Mouse (Mus musculus): ENCODE data around the gene Pde4d. TPM values are rescaled to one million over a fixed set of nuclear protein-coding genes. Genes with fewer than 3 reads are reported as not detected.

Pde4d gene
- polyA plus RNA-seq, 1 experiment from 2014 or later: 12.9 TPM

DNA sequence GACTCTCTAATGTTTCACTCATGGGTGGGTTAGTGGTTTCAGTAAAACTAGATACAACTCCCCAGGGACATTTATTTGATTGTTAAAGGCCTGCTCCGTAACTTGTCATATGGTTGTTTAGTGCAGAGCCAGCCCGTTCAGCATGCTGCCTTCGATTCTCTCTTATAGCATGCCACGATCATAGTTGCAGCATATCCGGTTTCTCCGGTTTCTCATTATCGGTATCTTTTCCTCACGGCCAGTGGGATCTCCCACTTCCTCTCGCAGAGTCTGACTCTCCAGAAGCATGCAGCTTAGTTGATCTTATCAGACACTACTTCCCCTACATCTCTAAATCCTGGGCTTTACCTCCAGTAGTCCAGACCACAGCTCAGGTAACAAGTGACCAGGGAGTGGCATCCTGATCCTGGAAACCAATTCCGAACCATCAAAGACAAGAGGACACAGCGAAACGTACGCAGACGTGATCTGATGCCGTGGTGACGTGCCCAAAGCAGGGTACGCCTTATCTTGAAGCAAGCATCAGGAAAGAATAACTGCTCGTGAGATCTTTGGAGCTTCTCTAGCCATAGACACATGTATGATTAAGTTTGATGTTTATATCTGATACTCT, 782.2 kb downstream of the Pde4d start:
- Histone ChIP-seq H3K9me3 (replicated peaks; ENCODE audit: control insufficient read depth, low read length) (no peaks in the 10 kb centered on the region), H3K4me3 (ENCODE audit: low read depth, low read length) (no peak overlapping the region), H3K4me2 (ENCODE audit: low read depth, low read length) (peak overlapping the region; percentile 2; the same call in 1 of the 2 replicates), H3K27me3 (ENCODE audit: control insufficient read depth, insufficient read depth, low read depth, low read length) (no peaks in the 10 kb centered on the region), H3K27ac (ENCODE audit: low read length) (no peak overlapping the region), H3K4me1 (ENCODE audit: control insufficient read depth, low read depth, low read length) (peaks cover 6% of the 10 kb centered on the region), H3K36me3 (ENCODE audit: control insufficient read depth, insufficient read depth) (no peaks in the 10 kb centered on the region), H3K9ac (ENCODE audit: low read depth, low read length) (no peak overlapping the region)
- 22% methylated on average over 18 of the region's 18 CpGs for WGBS (ENCODE audit: insufficient replicate concordance)
- ATAC-seq (ENCODE audit: low read depth): no peak; the same call in 1 of the 2 replicates

DNA sequence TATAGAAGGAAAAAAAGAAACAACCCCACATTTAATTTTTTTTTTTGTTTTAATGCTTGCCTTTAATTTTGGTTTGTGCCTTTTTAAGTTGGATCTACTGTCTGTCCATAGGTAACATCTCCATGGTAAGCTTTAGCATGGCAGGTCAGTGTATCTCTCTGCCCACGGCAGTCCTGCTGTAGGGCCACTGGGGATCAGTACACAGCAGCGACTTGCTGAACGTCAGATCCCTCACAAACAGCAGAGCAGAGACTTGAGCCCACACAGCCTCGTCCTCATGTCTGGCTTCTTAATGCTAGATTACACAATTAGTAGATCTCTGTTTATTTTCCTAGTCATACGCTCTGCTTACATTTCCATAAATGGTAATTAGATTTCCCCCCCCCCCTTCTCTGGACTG, 782.8 kb downstream of the Pde4d start:
- Histone ChIP-seq H3K9me3 (replicated peaks; ENCODE audit: control insufficient read depth, low read length) (no peaks in the 10 kb centered on the region), H3K27me3 (ENCODE audit: control insufficient read depth, insufficient read depth, low read depth, low read length) (no peaks in the 10 kb centered on the region), H3K4me1 (ENCODE audit: control insufficient read depth, low read depth, low read length) (peaks cover 6% of the 10 kb centered on the region), H3K27ac (ENCODE audit: low read length) (no peak overlapping the region), H3K9ac (ENCODE audit: low read depth, low read length) (no peak overlapping the region), H3K36me3 (ENCODE audit: control insufficient read depth, insufficient read depth) (no peaks in the 10 kb centered on the region), H3K4me3 (ENCODE audit: low read depth, low read length) (no peak overlapping the region), H3K4me2 (ENCODE audit: low read depth, low read length) (no peak overlapping the region)
- 45% methylated on average over 5 of the region's 5 CpGs for WGBS (ENCODE audit: insufficient replicate concordance)
- no peak for ATAC-seq (ENCODE audit: low read depth)

DNA sequence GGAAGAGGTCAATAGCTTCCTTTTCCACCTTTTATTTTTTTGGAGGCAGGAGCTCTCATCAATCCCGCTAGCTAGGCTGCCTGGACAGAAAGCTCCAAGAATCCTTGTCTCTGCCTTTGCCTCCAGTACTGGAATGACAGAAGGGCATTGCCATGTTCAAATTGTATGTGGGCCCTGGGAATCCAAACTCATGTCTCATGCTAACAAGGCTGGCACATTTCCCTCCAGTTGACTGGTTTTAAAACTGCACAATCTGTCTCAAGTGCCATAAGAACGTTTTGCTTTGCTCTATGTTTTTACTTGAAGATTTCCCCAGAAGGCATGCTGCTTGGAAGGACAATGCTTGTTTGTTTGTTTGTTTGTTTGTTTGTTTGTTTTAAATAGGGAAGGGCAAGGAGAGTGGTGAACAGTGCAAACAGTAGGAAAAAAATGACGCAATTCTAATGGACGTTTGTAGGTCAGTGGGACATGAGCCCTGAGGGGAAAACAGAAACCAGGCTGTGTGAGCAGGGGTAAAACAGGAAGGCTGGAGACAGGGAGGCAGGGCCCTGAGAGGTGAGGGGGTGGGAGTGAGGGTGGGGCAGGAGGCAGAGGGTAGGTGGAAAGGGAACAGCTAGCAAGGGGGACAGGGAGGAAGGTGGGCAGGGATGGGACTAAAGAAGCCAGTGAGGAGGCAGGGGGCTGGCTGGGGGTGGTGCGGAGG, 784.3 kb downstream of the Pde4d start:
- Histone ChIP-seq H3K4me3 (ENCODE audit: low read depth, low read length) (no peak overlapping the region), H3K4me1 (ENCODE audit: control insufficient read depth, low read depth, low read length) (peaks cover 6% of the 10 kb centered on the region), H3K4me2 (ENCODE audit: low read depth, low read length) (no peak overlapping the region), H3K27me3 (ENCODE audit: control insufficient read depth, insufficient read depth, low read depth, low read length) (no peaks in the 10 kb centered on the region), H3K9ac (ENCODE audit: low read depth, low read length) (no peak overlapping the region), H3K9me3 (replicated peaks; ENCODE audit: control insufficient read depth, low read length) (no peaks in the 10 kb centered on the region), H3K27ac (ENCODE audit: low read length) (no peak overlapping the region), H3K36me3 (ENCODE audit: control insufficient read depth, insufficient read depth) (no peaks in the 10 kb centered on the region)
- 32% methylated on average over 5 of the region's 5 CpGs for WGBS (ENCODE audit: insufficient replicate concordance)
- no peak for ATAC-seq (ENCODE audit: low read depth)

DNA sequence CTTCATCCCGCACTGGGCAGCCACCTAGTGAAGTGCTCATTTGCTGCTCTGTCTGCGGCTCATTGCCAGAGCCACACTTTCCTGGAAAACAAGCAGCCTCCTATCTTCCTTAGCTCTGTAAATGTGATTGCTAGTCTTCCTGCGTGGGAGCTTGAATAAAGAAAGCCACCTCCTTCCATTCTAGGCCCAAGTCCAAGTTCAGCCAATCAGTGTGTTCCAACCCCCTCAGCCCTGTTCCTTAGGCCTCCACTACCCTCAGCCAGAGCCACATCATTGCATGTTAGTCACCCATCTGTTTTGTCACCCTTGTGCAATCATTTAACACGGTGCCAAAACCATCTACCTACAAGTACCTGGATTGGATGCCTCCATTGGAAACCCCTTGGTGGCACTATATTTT, 786.3 kb downstream of the Pde4d start:
- no peak overlapping the region for H3K4me3 ChIP-seq (ENCODE audit: low read depth, low read length)
- H3K9ac ChIP-seq (ENCODE audit: low read depth, low read length): no peak overlapping the region
- H3K4me1 ChIP-seq (ENCODE audit: control insufficient read depth, low read depth, low read length): no peaks in the 10 kb centered on the region; the same call in 1 of the 2 replicates
- no peak overlapping the region for H3K27ac ChIP-seq (ENCODE audit: low read length)
- H3K27me3 ChIP-seq (ENCODE audit: control insufficient read depth, insufficient read depth, low read depth, low read length): no peaks in the 10 kb centered on the region
- ATAC-seq (ENCODE audit: low read depth): no peak
- no peaks in the 10 kb centered on the region for H3K36me3 ChIP-seq (ENCODE audit: control insufficient read depth, insufficient read depth)
- no peaks in the 10 kb centered on the region for H3K9me3 ChIP-seq (replicated peaks; ENCODE audit: control insufficient read depth, low read length)
- WGBS (ENCODE audit: insufficient replicate concordance): 50% methylated on average over 4 of the region's 4 CpGs
- no peak overlapping the region for H3K4me2 ChIP-seq (ENCODE audit: low read depth, low read length)

DNA sequence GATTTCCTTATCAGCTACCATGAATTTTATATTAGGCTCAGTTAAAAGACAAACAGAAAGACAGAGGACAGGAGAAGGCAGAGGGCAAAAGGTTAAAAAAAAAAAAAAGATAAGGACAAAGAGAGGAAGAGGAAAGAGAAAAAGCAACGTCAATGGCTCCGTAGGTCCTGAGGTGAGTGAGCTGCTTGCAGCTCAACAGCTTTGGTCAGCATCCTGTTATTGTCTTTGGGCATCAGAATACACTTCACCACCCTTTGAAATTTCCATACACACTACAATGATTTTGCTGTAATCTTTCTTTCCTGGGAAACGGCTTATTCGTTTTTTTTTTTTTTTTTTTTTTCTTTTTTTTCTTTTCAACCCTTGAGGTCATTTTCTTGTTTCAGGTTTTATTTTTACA, 788.9 kb downstream of the Pde4d start:
- Histone ChIP-seq H3K27me3 (ENCODE audit: control insufficient read depth, insufficient read depth, low read depth, low read length) (no peaks in the 10 kb centered on the region), H3K9me3 (replicated peaks; ENCODE audit: control insufficient read depth, low read length) (no peaks in the 10 kb centered on the region), H3K9ac (ENCODE audit: low read depth, low read length) (no peak overlapping the region), H3K4me2 (ENCODE audit: low read depth, low read length) (no peak overlapping the region), H3K4me1 (ENCODE audit: control insufficient read depth, low read depth, low read length) (no peaks in the 10 kb centered on the region), H3K4me3 (ENCODE audit: low read depth, low read length) (no peak overlapping the region), H3K36me3 (ENCODE audit: control insufficient read depth, insufficient read depth) (no peaks in the 10 kb centered on the region), H3K27ac (ENCODE audit: low read length) (no peak overlapping the region)
- no peak for ATAC-seq (ENCODE audit: low read depth)
- WGBS (ENCODE audit: insufficient replicate concordance): 28% methylated on average over 4 of the region's 4 CpGs

DNA sequence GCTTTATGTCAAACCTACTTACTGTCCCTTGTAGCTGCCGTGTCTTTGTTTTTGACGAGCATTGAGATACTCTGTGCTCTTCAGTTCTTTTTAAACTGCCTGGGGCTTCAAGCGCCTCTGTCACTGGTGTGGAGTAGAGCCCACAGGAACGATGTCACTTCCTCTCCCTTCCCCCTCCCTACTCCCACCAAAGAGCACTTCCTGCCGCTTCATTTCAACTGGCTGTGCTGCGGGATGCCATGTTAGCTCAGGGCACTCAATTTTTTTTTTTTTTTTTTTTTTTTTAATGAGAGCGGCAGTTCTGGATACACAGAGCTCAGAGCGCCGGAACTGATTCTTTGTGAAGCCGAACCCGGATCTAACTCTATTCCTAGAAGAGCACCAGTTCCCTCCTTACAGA, 789.5 kb downstream of the Pde4d start:
- no peak overlapping the region for H3K9ac ChIP-seq (ENCODE audit: low read depth, low read length)
- no peaks in the 10 kb centered on the region for H3K4me1 ChIP-seq (ENCODE audit: control insufficient read depth, low read depth, low read length)
- H3K27me3 ChIP-seq (ENCODE audit: control insufficient read depth, insufficient read depth, low read depth, low read length): no peaks in the 10 kb centered on the region
- H3K27ac ChIP-seq (ENCODE audit: low read length): no peak overlapping the region
- H3K36me3 ChIP-seq (ENCODE audit: control insufficient read depth, insufficient read depth): no peaks in the 10 kb centered on the region
- H3K9me3 ChIP-seq (replicated peaks; ENCODE audit: control insufficient read depth, low read length): no peaks in the 10 kb centered on the region
- H3K4me2 ChIP-seq (ENCODE audit: low read depth, low read length): peak overlapping the region; percentile 5; the same call in 1 of the 2 replicates
- 18% methylated on average over 11 of the region's 11 CpGs for WGBS (ENCODE audit: insufficient replicate concordance)
- no peak overlapping the region for H3K4me3 ChIP-seq (ENCODE audit: low read depth, low read length)
- ATAC-seq (ENCODE audit: low read depth): peak; percentile 63

DNA sequence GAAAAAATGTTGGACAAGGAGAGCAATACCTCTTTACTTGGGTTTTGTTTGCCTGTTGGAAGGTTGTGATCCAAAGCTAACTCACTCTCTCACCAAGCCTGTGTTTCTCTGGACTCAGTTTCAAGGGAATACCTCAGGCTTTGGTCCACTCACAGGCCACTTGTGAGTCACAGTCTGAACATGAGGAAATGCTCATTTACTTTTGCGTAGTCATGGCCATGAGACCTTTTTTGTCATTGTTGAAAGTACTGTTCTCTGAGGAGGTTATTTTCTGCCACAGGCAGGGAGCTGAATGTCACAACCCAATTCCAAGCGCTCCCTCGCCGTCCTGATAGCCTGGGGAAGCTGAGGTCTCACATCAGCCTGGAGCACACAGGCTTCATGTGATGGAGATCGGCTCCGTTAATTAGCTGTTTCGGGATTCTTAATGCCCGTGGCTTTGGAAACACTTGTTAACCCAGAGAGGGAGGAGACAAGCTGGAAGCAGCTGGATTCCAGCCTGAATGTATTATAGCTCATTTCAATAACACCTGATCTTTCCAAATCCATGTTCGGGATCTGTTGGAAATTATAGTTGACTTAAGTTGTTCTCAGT, 792.8 kb downstream of the Pde4d start:
- no peak for ATAC-seq (ENCODE audit: low read depth)
- 64% methylated on average over 9 of the region's 9 CpGs for WGBS (ENCODE audit: insufficient replicate concordance)
- H3K36me3 ChIP-seq (ENCODE audit: control insufficient read depth, insufficient read depth): no peaks in the 10 kb centered on the region
- no peak overlapping the region for H3K27ac ChIP-seq (ENCODE audit: low read length)
- H3K27me3 ChIP-seq (ENCODE audit: control insufficient read depth, insufficient read depth, low read depth, low read length): no peaks in the 10 kb centered on the region
- H3K4me3 ChIP-seq (ENCODE audit: low read depth, low read length): no peak overlapping the region
- H3K4me1 ChIP-seq (ENCODE audit: control insufficient read depth, low read depth, low read length): no peaks in the 10 kb centered on the region
- no peaks in the 10 kb centered on the region for H3K9me3 ChIP-seq (replicated peaks; ENCODE audit: control insufficient read depth, low read length)
- no peak overlapping the region for H3K4me2 ChIP-seq (ENCODE audit: low read depth, low read length)
- no peak overlapping the region for H3K9ac ChIP-seq (ENCODE audit: low read depth, low read length)

DNA sequence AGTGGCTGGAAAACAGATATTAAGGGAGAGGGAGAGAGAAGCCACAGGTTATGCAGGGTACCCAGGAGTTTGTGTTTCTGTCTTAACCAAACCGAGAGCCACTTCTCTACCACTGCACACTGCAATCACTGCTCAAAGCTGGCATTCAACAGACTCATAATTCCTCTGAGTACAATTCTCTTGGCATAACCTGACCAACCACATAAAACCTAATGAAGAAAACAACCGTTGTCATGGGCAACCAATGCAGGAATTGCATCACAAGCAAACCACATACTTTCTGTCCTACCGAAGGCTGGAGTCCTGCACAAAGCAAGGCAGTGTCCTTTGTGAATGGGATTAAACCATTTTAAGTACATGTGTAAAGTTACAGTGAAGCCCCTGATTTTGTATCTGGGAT, 793.4 kb downstream of the Pde4d start:
- WGBS (ENCODE audit: insufficient replicate concordance): 43% methylated on average over 3 of the region's 3 CpGs
- no peak overlapping the region for H3K9ac ChIP-seq (ENCODE audit: low read depth, low read length)
- H3K9me3 ChIP-seq (replicated peaks; ENCODE audit: control insufficient read depth, low read length): no peaks in the 10 kb centered on the region

DNA sequence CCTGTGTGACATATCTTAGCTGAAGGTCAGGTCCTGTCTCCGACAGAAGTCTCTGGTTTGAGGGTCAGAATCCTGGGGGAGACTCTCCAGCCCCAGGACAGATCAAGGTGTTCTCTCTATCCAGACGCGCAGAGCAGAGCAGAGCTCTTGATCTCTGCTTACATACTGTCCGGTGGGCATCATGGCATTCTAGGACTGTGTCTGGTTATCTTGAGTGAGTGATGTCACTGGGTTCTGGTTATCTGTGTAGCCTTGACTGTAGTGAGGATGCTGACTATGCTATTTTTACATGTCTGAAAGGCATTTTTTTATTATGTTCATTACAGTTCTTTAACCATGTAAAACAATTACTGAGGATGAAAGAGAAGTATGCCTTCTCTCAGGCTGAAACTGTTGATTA, 797.3 kb downstream of the Pde4d start:
- no peak overlapping the region for H3K27ac ChIP-seq (ENCODE audit: low read length)
- H3K4me3 ChIP-seq (ENCODE audit: low read depth, low read length): no peak overlapping the region
- no peaks in the 10 kb centered on the region for H3K36me3 ChIP-seq (ENCODE audit: control insufficient read depth, insufficient read depth)
- H3K9me3 ChIP-seq (replicated peaks; ENCODE audit: control insufficient read depth, low read length): no peaks in the 10 kb centered on the region
- WGBS (ENCODE audit: insufficient replicate concordance): 32% methylated on average over 4 of the region's 4 CpGs
- no peak overlapping the region for H3K9ac ChIP-seq (ENCODE audit: low read depth, low read length)
- peak; percentile 32; the same call in 1 of the 2 replicates for ATAC-seq (ENCODE audit: low read depth)
- H3K4me1 ChIP-seq (ENCODE audit: control insufficient read depth, low read depth, low read length): no peaks in the 10 kb centered on the region
- H3K4me2 ChIP-seq (ENCODE audit: low read depth, low read length): no peak overlapping the region
- H3K27me3 ChIP-seq (ENCODE audit: control insufficient read depth, insufficient read depth, low read depth, low read length): no peaks in the 10 kb centered on the region

More for the DNA sequence above, 793.4 kb downstream of the Pde4d start:
- Histone ChIP-seq H3K4me1 (ENCODE audit: control insufficient read depth, low read depth, low read length) (no peaks in the 10 kb centered on the region), H3K4me3 (ENCODE audit: low read depth, low read length) (no peak overlapping the region), H3K27ac (ENCODE audit: low read length) (no peak overlapping the region), H3K36me3 (ENCODE audit: control insufficient read depth, insufficient read depth) (no peaks in the 10 kb centered on the region), H3K27me3 (ENCODE audit: control insufficient read depth, insufficient read depth, low read depth, low read length) (no peaks in the 10 kb centered on the region), H3K4me2 (ENCODE audit: low read depth, low read length) (no peak overlapping the region)
- no peak for ATAC-seq (ENCODE audit: low read depth)
